Mouse (Mus musculus) midbrain, embryonic 12.5 days (tissue): Measurements from ENCODE around the gene Tcf25. TPM values are rescaled to one million over a fixed set of nuclear protein-coding genes. Genes with fewer than 3 reads are reported as not detected.
"Not testable (repeated sequence)": the region's sequence is repeated elsewhere in the genome, so short reads cannot be mapped to it uniquely, and the experiment has no call there.

ENCODE experiments used
- ATAC-seq: fragments of 200-750 bp; cut with Nextera tagmentation; 2 replicates; pipeline ENCODE4 v1.8.0; 2017; ENCODE audit warnings: low read depth, moderate TSS enrichment, moderate library complexity; ENCODE audit not compliant: low FRiP score
- H3K27ac ChIP-seq: fragments of 300-500 bp; sonication (generic); replicated peaks from 2 replicates; pipeline ENCODE4 v1.5.1; 2016; ENCODE audit warnings: mild to moderate bottlenecking
- H3K27me3 ChIP-seq: fragments of 300-500 bp; sonication (generic); 2 replicates; pipeline ENCODE4 v1.6.1; 2016; ENCODE audit warnings: mild to moderate bottlenecking
- H3K36me3 ChIP-seq: fragments of 300-500 bp; sonication (generic); 2 replicates; pipeline ENCODE4 v1.6.1; 2016
- H3K4me1 ChIP-seq: fragments of 300-500 bp; sonication (generic); 2 replicates; pipeline ENCODE4 v1.6.1; 2016
- H3K4me2 ChIP-seq: fragments of 300-500 bp; sonication (generic); replicated peaks from 2 replicates; pipeline ENCODE4 v1.6.1; 2016; ENCODE audit warnings: mild to moderate bottlenecking, moderate library complexity
- H3K4me3 ChIP-seq: fragments of 300-500 bp; sonication (generic); 2 replicates; pipeline ENCODE4 v1.5.1; 2016; ENCODE audit warnings: mild to moderate bottlenecking
- H3K9ac ChIP-seq: fragments of 300-500 bp; sonication (generic); replicated peaks from 2 replicates; pipeline ENCODE4 v1.6.1; 2016; ENCODE audit warnings: mild to moderate bottlenecking, moderate library complexity
- H3K9me3 ChIP-seq: fragments of 300-500 bp; sonication (generic); 2 replicates; pipeline ENCODE4 v1.6.1; 2016; ENCODE audit warnings: mild to moderate bottlenecking
- WGBS: fragments of 180-500 bp; shearing (Covaris S2); methylation state at CpG from one replicate; pipeline ENCODE4 v1.1.7; 2016; 5-methylcytosine and 5-hydroxymethylcytosine counted together
- polyA plus RNA-seq: library from polyadenylated mRNA; unstranded; fragments of >200 nt; fragmentation: Nextera tagmentation; extraction: Ambion mirVana; gene quantifications from 2 replicates; pipeline ENCODE4 v1.2.1, GENCODE M21; 2016

Tcf25 gene
- polyA plus RNA-seq, 1 experiment from 2014 or later = 202 TPM

DNA sequence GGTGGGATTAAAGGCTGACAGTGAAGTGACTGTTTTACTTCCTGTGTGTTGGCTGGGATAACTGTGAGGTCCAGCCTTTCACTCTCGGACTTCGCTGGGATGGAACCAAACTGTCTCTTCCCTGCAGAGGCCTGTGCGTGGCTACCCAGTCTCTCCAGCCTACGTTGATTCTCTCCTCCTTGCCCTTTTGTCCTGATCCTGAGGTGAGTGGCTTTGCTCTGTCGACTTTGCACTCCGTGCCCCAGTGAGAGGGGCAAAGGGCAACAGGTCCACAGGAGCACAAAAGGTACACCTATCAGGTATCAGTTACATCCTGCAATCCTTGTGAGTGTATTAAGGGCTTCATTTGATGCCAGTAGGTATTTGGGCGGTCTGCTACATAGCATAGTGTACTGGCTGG is 49.9 kb downstream of the Tcf25 start, which contains the start of gene Def8:
TSS of gene Def8 (plus strand) at position 87 of the 400 bp plus-strand sequence.
- WGBS = 76% methylated on average over 7 of the region's 7 CpGs
- Histone ChIP-seq H3K27ac (0 out of 2 replicates have a peak within 1 kb of the TSS, but pooled peaks have one; percentile 10), H3K4me2 (peak within 1 kb of the TSS; percentile 29; the same call in 1 of the 2 replicates), H3K9ac (no peak within 1 kb of the TSS), H3K4me3 (no peak within 1 kb of the TSS), H3K4me1 (peaks cover 6% of the 10 kb centered on the region; the same call in 1 of the 2 replicates), H3K9me3 (peaks cover 22% of the 10 kb centered on the region), H3K27me3 (no peaks in the 10 kb centered on the region), H3K36me3 (peaks cover 45% of the 10 kb centered on the region)
- no peak for ATAC-seq

DNA sequence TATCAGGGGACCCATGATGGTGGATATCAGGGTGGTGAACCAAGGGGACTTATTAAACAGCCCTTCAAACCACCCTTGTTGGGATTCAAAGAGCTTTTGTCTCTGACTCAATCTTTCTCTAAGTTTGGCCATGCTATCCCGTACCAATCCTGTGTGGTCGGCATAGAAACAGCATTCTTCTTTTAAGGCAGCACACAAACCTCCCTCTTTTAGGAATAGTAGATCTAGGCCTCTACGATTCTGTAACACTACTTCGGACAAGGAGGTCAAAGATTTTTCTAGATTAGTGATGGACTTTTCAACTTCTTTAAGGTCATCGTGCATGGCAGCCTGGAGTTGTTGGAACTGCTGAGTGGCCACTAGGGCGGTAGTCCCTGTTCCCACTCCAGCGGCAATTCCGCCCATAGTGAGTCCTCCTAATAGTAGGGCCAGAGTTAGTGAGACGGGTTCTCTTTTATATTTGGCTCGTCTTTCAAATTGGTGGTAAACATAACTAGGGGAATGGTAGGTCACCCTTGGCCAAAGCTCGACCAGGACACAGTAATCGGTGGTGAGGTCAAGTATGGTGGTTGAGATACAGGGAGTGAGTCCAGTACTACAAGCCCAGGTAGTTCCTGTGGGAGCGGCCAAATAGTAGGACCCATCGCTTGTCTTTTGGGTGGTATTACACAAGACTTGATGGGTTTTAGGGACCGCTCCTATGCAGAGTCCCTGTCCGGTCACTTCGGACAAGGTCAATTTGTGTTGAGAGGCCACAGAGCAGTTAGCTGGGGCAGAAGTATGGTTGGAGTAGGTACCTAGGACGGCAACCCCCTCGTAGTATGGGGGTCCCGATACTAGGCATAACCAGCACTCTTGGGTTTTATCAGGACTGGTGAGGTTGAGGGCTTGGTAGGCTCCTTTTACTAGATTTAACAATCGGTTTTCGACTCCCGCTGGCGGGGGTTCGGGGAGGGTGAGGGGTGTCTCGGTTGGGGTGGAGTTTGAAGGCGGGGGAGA is 53.3 kb downstream of the Tcf25 start:
- H3K36me3 ChIP-seq = peaks cover 12% of the 10 kb centered on the region; the same call in 1 of the 2 replicates
- no peak overlapping the region for H3K27ac ChIP-seq
- no peak overlapping the region for H3K9ac ChIP-seq
- 96% methylated on average over 27 of the region's 27 CpGs for WGBS
- H3K4me2 ChIP-seq = no peak overlapping the region
- peaks cover 6% of the 10 kb centered on the region; the same call in 1 of the 2 replicates for H3K4me1 ChIP-seq
- no peaks in the 10 kb centered on the region for H3K27me3 ChIP-seq
- no peak for ATAC-seq
- H3K4me3 ChIP-seq = no peak overlapping the region
- peaks cover 45% of the 10 kb centered on the region for H3K9me3 ChIP-seq

DNA sequence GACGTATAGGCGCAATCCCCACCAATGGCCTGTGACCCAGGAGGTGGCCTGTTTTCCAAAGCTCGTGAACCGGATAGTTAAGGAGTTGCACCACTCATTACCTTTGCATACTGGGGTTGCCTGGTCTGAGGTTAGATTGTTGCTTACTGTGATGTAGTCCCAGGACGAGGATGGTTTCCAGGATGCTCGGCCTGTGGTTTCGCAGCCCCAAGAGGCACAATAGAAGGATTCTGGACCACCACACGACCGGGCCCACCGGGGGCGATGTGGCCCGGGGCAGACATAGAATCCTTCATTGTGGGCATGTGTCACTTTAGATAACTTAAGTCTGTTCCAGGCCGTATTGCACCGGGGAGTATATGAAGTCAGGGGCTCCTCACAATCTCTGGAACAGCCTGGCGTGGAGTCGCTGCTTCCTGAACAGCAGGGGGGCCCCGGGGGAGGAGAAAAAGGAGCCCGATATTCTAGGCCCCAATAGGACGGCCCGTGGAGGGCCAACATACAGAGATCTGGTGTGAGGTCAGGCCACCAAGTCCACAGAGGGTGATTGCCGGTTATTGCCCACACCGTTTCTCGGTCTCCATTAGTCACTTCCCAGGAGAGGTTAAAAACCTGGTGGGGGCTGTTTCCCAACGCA is 54.2 kb downstream of the Tcf25 start:
- WGBS = 92% methylated on average over 24 of the region's 24 CpGs
- Histone ChIP-seq H3K27ac (no peak overlapping the region), H3K4me2 (no peak overlapping the region), H3K9me3 (peaks cover 53% of the 10 kb centered on the region), H3K4me1 (no peaks in the 10 kb centered on the region), H3K27me3 (no peaks in the 10 kb centered on the region), H3K36me3 (0 out of 2 replicates have a peak, but pooled peaks cover 5% of the 10 kb centered on the region), H3K9ac (no peak overlapping the region), H3K4me3 (no peak overlapping the region)
- ATAC-seq = no peak

DNA sequence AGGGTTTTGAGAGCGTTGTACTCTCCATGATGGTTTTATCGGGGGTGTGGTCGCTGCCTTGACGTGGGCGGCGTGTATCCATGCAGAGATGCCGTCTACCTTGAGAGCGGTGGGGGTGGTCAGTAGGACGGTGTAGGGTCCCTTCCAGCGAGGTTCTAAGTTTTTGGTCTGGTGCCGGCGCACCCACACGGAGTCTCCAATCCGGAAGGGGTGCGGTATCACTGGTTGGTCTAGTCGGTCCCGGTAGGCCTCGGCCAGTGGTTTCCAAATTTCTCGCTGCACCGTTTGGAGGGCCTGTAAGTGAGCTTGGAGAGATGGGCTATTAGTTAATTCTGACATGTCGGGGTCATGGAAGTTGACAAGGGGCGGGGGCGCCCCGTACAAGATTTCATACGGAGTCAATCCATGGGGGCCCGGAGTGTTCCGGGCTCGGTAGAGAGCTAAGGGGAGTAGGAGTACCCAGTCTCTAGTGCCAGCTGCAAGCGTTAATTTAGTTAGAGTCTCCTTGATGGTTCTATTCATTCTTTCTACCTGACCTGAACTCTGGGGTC is 54.9 kb downstream of the Tcf25 start:
- no peak overlapping the region for H3K27ac ChIP-seq
- H3K9ac ChIP-seq = no peak overlapping the region
- 98% methylated on average over 29 of the region's 29 CpGs for WGBS
- no peak for ATAC-seq
- no peaks in the 10 kb centered on the region for H3K4me1 ChIP-seq
- no peaks in the 10 kb centered on the region for H3K27me3 ChIP-seq
- no peak overlapping the region for H3K4me3 ChIP-seq
- no peak overlapping the region for H3K4me2 ChIP-seq
- 0 out of 2 replicates have a peak, but pooled peaks cover under 1% of the 10 kb centered on the region for H3K36me3 ChIP-seq
- peaks cover 57% of the 10 kb centered on the region for H3K9me3 ChIP-seq

DNA sequence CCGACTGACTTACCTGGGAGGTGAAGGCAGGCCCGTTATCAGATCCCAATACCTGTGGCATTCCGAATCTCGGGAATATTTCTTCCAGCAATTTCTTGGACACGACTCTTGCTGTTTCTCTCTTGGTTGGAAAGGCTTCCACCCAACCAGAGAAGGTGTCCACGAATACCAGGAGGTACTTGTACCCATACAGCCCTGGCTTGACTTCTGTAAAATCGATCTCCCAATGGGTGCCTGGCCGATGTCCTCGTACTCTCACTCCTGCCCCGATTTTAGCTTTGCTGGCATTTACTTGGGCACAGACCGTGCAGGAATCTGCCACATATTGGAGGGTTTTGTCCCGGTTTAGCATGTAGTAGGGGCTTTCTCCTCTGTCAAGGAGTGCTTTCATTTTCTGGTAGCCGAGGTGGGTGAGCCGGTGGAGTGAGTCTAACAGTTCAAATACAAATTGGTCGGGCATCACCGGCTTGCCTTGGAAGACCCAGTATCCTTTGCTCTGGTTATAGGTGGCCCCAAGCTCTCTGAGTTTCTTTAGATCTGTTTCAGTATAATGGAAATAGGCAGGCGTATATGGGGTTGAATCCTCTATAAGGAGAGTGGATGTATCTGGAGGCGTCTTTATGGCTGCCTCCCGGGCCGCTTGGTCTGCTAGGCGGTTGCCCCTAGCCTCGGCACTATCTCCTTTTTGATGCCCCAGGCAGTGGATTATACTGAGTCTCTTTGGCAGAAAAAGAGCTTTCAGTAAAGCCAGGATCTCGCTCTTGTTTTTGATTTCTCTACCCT is 55.6 kb downstream of the Tcf25 start:
- Histone ChIP-seq H3K36me3 (no peaks in the 10 kb centered on the region), H3K4me1 (no peaks in the 10 kb centered on the region), H3K4me2 (no peak overlapping the region), H3K27ac (no peak overlapping the region), H3K4me3 (no peak overlapping the region), H3K9ac (no peak overlapping the region), H3K27me3 (no peaks in the 10 kb centered on the region), H3K9me3 (peaks cover 59% of the 10 kb centered on the region)
- WGBS = 93% methylated on average over 23 of the region's 23 CpGs
- ATAC-seq = no peak

DNA sequence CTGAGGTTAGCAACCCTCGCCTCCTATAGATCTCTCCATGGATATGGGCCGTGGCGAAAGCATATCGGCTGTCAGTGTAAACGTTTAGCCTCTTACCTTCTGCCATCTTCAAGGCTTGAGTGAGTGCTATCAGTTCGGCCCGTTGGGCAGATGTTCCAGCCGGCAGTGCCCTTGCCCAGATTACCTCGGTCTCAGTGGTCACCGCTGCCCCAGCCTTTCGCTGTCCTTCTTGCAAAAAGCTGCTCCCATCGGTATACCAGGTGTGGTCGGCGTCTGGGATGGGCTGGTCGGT is 56.1 kb downstream of the Tcf25 start:
- H3K27me3 ChIP-seq, H3K9ac ChIP-seq, H3K4me2 ChIP-seq, H3K36me3 ChIP-seq, H3K4me1 ChIP-seq, ATAC-seq, H3K4me3 ChIP-seq, H3K27ac ChIP-seq: not testable (repeated sequence)
- 97% methylated on average over 15 of the region's 15 CpGs for WGBS
- H3K9me3 ChIP-seq = peaks cover 59% of the 10 kb centered on the region

DNA sequence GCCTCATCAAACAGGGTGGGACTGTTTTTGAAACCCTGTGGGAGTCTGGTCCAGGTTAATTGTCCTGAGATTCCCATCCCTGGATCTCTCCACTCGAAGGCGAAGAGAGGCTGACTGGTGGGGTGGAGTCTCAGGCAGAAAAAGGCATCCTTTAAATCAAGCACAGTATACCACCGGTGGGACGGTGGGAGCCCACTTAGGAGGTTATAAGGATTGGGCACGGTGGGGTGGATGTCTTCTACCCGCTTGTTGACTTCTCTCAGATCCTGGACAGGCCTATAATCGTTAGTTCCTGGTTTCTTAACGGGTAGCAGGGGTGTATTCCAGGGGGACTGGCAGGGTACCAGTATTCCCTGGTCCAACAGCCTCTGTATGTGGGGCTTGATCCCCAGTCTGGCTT is 57.4 kb downstream of the Tcf25 start:
- H3K9ac ChIP-seq, H3K36me3 ChIP-seq, ATAC-seq, H3K27ac ChIP-seq, H3K4me2 ChIP-seq, H3K4me1 ChIP-seq, H3K27me3 ChIP-seq, H3K4me3 ChIP-seq: not testable (repeated sequence)
- H3K9me3 ChIP-seq = peaks cover 63% of the 10 kb centered on the region
- WGBS = 93% methylated on average over 8 of the region's 8 CpGs

DNA sequence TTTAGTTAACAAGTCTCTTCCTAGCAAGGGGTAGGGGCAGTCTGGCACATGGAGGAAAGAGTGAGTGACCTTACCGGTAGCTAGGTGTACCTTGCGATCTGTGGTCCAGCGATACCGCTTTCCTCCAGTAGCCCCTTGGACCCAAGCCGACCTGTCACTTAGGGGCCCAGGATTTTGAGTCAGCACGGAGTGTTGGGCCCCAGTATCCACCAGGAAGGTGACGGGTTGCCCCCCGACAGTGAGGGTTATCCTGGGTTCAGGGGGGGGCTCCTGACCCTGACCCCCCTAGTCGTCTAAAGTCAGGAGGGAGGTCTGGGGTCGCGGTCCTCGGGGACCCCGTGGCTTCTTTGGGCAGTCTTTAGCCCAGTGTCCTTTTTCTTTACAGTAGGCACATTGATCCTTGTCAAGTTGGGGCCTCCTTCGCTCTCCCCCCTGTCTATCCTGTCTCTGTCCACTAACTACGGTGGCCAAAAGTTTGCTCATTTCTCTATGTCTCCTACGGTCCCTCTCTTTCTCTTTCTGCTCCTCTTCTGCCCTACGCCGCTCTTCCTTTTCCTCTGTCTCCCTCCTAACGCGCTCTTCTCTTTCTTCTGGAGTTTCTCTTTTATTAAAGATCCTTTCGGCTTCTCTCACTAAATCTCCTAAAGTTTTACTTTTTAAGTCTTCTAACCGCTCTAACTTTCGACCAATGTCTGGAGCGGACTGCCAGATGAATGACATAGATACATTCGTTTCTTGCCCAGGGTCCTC is 58.2 kb downstream of the Tcf25 start:
- Histone ChIP-seq H3K9ac (no peak overlapping the region), H3K4me3 (no peak overlapping the region), H3K4me2 (no peak overlapping the region), H3K36me3 (no peaks in the 10 kb centered on the region), H3K27me3 (no peaks in the 10 kb centered on the region), H3K9me3 (peaks cover 58% of the 10 kb centered on the region), H3K27ac (no peak overlapping the region), H3K4me1 (no peaks in the 10 kb centered on the region)
- 98% methylated on average over 25 of the region's 25 CpGs for WGBS
- ATAC-seq = no peak

DNA sequence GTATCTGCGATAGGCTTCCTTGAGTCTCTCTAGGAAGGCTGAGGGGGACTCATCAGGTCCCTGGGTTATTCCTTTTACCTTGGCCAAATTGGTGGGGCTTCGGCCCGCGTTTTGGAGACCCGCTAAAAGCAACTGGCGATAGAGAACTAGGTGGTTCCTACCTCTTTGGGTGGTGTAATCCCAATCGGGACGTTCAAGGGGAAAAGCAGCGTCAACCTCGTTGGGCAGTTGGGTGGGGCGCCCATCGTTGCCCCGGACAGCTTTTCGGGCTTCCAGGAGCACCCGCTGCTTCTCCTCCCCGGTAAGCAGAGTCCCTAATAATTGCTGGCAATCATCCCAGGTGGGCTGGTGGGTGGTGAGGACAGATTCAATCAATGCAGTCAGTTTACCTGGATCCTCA is 58.8 kb downstream of the Tcf25 start:
- H3K36me3 ChIP-seq = no peaks in the 10 kb centered on the region
- peaks cover 52% of the 10 kb centered on the region for H3K9me3 ChIP-seq
- no peak overlapping the region for H3K4me2 ChIP-seq
- no peaks in the 10 kb centered on the region for H3K27me3 ChIP-seq
- H3K9ac ChIP-seq = no peak overlapping the region
- ATAC-seq = no peak
- no peak overlapping the region for H3K4me3 ChIP-seq
- WGBS = 94% methylated on average over 16 of the region's 16 CpGs
- H3K27ac ChIP-seq = no peak overlapping the region
- no peaks in the 10 kb centered on the region for H3K4me1 ChIP-seq

DNA sequence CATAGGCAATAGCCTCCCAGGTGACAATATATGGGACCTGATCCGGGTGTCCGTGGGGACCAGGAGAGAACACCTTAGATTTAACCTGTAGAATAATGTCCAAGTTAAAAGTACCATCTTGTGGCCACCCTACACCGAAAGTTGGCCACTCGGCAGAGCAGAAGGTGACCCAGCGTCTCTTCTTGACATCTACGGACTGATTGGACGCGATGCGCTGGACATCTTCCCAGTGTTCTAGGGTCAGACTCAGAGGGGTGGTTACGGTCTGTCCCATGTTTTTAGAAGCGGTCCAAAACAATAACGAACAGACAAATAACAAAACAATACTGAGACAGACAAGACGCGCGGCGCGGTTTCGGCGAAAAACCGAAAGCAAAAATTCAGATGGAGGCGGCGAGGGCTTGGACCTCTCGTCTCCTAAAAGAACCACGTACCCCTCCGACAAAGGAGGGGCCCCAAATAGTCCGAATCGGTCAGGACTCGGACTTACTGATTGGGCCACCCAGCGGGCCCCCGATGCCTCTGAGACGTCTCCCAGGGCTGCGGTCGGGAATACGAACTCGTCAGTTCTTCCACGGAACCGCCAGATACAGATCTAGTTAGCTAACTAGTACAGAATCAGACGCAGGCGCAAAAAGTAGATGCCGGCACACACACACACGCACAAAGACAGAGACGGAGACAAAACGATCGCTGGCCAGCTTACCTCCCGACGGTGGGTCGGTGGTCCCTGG is 59.9 kb downstream of the Tcf25 start:
- not testable (repeated sequence) for ATAC-seq, H3K4me3 ChIP-seq, H3K9ac ChIP-seq, H3K4me2 ChIP-seq, H3K27me3 ChIP-seq, H3K4me1 ChIP-seq, H3K36me3 ChIP-seq, H3K27ac ChIP-seq
- peaks cover 41% of the 10 kb centered on the region for H3K9me3 ChIP-seq
- WGBS = 96% methylated on average over 47 of the region's 47 CpGs
